Mouse (Mus musculus) induced T-regulatory cell, adult 2 months (primary cell): Measurements from ENCODE around the gene Tbx4.

Source experiments
- DNase-seq: peaks from one replicate; pipeline ENCODE4 v3.0.0-alpha.2; 2012; ENCODE audit warnings: low read depth

The Tbx4 gene

GRCm38 (mm10) chr11:85885665-85886428, at the start of gene Tbx4:
Tbx4 (plus strand) TSS chr11:85886422.
- no peak for DNase-seq

DNA sequence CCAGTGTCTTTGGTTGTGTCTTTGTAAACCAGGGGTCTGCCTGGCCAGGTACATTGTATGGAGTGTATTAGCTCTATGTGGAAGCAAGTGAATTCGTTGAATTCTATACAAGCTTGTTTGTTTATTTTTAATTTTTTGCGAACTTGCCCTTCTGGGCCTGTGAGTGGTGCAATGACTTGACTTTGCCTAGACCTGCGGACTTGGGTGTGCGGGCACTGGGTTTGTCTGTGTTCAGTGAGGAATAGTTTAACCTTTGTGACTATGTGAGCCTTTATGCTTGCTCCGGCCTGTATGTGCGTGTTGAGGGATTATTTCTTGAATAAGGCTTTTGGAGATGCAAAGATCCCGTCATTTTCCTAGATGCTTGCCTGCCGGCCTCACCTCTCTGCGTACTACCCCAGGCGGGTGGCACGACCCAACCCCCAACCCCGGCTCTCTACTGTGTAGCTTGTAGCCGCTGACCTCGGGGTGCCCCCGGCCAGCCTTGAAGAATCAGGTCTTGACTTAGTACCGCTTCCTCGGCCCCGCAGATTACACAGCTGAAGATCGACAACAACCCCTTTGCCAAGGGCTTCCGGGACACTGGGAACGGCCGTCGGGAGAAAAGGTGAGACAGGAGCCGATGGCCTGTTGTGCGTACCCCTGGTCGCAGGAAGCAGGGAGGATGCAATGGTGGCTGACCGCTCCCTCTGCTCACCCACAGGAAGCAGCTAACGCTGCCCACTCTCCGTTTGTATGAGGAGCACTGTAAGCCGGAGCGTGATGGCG, 49.5 kb upstream of the Tbx4 start:
- DNase-seq, result no peak

- no peak for DNase-seq
Measured at GRCm38 (mm10) chr11:85837291-85837647, 49.0 kb upstream of the Tbx4 start.

GRCm38 (mm10) chr11:85837648-85838423, 48.4 kb upstream of the Tbx4 start:
- DNase-seq, result no peak

DNA sequence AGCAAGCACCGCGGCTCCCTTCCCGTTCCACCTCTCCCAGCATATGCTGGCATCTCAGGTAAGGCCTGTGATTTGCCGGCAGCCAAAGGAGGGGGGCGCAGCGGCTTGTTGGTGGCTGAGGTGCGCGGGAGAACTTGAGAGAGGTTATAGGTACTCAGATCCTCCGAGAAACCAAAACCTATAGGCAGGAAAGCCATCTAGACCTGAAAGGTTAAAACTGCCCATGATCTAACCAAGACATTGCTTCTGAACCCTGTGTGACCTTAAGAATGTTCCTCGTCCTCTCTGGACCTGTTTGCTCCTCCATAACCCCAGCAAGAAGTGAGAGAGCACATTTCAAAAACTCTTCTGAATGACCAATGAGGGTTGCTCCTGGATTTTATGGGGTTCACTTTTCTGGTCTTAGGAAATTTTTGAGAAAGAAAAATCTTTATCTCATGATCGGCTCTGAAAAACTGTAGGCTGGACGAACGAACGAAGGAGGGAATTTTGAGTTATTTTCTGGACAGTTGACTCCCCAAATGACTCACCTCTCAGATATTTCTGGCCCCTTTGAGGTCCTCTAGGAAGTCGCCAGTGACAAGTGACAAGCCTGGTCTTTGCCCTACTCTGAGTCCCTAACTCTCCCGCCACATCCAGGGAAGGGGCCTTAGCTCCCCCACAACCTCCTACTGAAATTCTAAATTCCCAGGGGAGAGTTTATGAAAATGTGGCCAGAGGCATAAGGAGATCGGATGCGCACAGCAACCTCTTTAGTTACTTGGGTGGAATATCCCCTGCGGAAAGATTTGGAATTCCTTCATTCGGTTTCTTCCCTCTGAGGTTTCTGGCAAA, 47.6 kb upstream of the Tbx4 start:
- DNase-seq, result no peak

- DNase-seq, result no peak
Measured at GRCm38 (mm10) chr11:85839258-85840030, 46.8 kb upstream of the Tbx4 start.

- peak; percentile 29 for DNase-seq
Measured at GRCm38 (mm10) chr11:85840031-85840802, 46.0 kb upstream of the Tbx4 start.

- DNase-seq, result peak; percentile 35
Measured at GRCm38 (mm10) chr11:85840803-85841145, 45.4 kb upstream of the Tbx4 start.

DNA sequence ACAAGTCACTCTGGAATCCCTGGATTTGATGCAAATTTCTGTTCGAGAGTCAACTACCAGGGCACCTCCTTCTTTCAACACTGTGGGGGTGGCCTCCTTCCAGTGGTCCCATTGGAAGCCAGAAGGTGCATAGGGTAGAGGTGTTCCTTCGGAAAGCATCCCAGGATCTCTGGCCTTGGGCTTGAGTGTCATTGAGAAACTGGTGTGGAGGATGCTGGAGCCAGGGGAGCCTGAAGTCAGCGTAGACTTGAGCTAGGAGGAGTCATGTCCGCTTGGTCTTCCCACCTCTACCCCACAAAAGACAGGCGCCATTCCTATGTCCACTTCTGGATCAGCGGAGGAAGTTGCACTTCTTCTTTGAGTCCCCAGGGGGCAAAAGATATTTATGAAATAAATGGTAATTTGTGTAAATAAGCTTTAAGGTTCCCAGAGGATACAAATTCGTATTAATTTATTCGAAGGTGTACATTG, 45.0 kb upstream of the Tbx4 start:
- DNase-seq, result peak; percentile 38

DNA sequence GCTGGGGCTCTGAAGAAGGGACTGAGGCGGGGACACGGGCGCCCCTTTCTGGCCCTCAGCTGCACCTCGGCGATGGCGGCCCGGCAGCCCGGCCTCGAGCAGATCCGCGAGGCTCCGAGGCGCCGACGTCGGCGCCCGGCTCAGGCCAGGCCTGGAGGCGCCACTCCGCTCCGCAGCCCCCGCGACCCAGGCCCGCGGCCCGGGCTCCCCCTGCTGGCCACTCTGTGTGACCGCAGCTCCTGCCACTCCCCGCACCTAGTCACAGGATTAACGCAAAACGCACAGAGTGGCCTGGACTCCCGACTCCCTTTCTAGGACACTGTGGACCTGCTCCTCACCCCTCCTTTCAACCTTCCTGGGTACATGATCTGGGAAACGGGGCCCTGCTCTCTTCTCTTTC, 44.2 kb upstream of the Tbx4 start:
- DNase-seq, result peak; percentile 71

DNA sequence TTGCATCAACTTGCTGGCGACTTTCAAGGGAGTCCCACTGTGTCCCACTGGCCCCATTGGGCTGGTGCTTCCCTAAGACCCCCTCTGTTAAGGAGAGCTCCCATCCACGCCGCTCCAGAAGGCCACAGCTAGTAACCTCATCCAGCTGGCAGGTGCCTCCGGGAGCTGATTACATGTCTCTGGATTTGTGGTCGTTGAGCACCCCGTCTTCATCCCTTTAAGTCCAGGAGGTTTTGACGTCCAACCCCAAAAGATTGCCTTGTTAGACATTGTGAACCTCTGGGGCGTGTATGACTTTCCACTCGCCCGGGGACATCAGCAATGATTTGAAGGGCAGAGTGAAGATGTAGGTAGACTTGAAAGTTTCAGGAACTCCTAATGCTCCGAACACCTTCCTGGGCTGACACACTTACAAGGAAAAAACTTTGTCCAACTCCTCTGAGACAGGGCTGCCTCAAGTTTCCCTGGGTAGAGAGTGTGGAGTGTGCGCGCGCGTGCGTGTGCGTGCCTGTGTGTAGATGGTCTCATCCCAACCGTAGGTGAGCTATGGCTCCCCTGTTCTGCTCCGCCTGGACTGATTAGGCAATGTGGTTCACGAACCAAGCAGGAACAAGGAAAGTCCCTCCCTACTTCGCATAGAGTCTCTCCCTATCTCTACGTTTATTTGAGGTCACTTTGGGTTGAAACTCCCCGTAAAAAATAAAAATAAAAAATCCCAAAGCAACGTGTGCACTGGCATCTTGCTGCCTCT, 43.5 kb upstream of the Tbx4 start:
- peak; percentile 26 for DNase-seq

DNA sequence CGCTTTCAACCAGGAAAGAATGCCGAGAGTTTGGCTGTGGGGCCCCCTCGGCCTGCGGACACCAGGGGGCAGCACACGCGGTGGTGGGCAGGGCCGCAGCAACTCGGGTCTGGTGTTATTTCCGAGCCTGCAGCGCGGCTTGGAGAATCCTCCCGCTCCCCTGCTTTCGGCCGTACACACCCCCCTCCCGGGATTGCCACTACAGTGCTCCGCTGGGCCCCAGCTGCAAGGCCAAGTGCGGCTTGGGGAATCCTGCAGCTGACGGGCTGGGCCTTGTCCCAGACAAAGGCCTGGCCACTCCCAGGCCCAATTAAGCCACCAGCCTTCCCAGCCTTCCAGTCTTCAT, 42.9 kb upstream of the Tbx4 start:
- DNase-seq, result peak; percentile 75

- DNase-seq, result peak; percentile 74
Measured at GRCm38 (mm10) chr11:85844144-85844965, 41.9 kb upstream of the Tbx4 start.

DNA sequence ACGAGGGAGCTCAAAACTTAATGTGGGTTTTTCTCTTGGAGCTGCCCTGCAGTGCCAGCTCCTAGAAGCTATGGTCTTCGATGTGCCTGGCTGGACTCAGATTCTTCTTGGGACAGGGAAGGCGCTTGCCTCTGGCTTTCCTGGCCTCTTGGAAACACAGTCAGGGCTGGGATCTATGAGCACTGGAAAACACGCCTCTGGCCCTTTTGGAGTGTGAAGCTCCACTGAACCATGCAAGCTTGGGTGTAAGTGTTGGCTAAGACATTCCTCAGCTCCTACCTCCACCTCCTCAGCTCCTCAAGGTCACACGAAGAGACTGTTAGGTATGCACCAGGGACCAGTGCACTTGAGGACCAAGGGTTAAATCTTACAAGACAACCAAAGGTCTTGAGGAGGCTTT, 41.3 kb upstream of the Tbx4 start:
- DNase-seq, result no peak

GRCm38 (mm10) chr11:85845921-85846320, 40.3 kb upstream of the Tbx4 start:
- DNase-seq, result no peak

DNA sequence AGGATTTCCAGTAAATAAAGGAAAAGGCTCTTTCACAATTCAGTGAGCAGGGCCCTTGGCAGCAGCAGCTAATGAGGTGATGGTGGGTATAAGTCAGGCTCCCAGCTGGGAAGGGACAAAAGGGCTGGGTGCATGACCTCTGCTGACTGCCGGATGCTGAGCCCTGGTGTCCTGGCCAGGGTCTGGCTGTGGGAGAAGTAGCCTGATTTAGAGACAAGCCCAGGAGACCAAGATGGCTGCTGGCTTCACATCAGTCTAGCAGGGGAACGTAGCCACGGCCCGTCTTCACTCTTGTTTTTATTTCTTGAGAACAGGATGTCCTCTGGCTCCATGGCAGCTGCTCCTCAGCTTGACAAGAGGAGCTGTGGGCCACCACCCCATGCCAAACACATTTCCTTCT, 39.7 kb upstream of the Tbx4 start:
- DNase-seq, result no peak

DNA sequence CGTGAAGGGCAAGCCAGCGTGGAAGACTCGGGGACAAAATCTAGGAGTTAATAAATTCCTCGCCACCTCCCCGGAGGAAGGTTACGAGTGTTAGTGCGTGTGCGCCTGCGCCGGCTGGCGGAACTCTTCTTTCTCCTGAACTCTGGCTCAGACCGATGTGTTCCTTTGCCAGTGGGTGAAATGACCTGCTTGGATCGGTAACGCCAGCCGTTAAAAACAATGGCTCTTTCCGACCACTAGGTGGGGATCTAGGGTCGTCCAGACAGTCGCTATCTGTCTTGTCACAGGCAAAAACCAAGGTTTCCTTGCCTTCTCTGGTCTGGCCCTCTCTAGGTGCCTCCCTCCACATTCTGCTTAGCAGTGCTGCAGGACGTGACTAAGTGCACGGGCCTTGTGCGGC, 37.2 kb upstream of the Tbx4 start:
- peak; percentile 81 for DNase-seq

GRCm38 (mm10) chr11:85850233-85850632, 36.0 kb upstream of the Tbx4 start, which contains the start of gene Gm11444:
Gm11444 (minus strand) TSS chr11:85850333.
- DNase-seq, result no peak

GRCm38 (mm10) chr11:85850758-85851157, 35.5 kb upstream of the Tbx4 start:
- peak; percentile 38 for DNase-seq
